Comparison of ENCODE assay signal across 12 mouse cellular contexts in the genomic region with DNA sequence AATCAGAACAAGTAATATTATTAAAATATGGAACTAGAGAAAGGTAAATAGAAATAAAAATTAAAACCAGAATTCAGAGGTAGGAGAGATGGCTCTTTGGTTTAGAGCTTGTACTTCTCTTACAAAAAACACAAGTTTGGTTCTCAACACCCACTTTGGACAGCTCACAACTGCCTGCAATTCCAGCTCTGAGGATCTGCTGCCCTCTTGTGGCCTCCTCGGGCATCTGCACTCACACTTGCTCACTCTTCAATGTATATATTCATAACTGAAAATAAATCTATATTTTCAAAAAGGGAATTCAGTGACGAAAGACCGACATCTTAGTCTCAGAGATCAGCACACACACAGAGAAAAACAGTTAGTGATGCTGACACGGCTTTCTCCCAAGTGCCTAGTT.
A peak's percentile ranks its signal among the peaks of the same experiment; 100 is the strongest.
DNase-seq lines count a peak whose midpoint lies in the region; ATAC-seq and TF ChIP-seq lines count a peak whose summit lies in the region.
"Had no signal": no experiment of that assay in that cellular context is flagged by ENCODE, and none has a peak within 500 bp of the region (broad histone marks: within the 10 kb centered on the region; RNA-seq: fewer than 3 reads in every experiment).

No protein-coding gene starts in this region.

- no peaks in the 10 kb centered on the region for H3K9me3 ChIP-seq in forebrain, embryonic 11.5 days (ENCODE audit: control insufficient read depth, low read length)
- no peaks in the 10 kb centered on the region for H3K9me3 ChIP-seq in forebrain, embryonic 14.5 days (replicated peaks; ENCODE audit: control insufficient read depth, low read length)
- no peaks in the 10 kb centered on the region for H3K9me3 ChIP-seq in stomach, postnatal 0 days (ENCODE audit: control insufficient read depth, low read length)
- H3K9me3 ChIP-seq in forebrain, embryonic 15.5 days: no peaks in the 10 kb centered on the region
- H3K9me3 ChIP-seq: forebrain, embryonic 13.5 days; neural tube, embryonic 15.5 days had no signal

- WGBS in forebrain, embryonic 11.5 days: 68% methylated on average over 4 of the region's 4 CpGs
- 76% methylated on average over 4 of the region's 4 CpGs for WGBS in forebrain, embryonic 14.5 days
- WGBS in spleen, adult 2 months: 71% methylated on average over 4 of the region's 4 CpGs
- 72% methylated on average over 4 of the region's 4 CpGs for WGBS in stomach, postnatal 0 days
- 72% methylated on average over 4 of the region's 4 CpGs for WGBS in forebrain, embryonic 15.5 days

- no peaks in the 10 kb centered on the region for H3K27me3 ChIP-seq in forebrain, embryonic 11.5 days (ENCODE audit: control insufficient read depth, insufficient read depth, low read length)
- H3K27me3 ChIP-seq in forebrain, embryonic 14.5 days (replicated peaks; ENCODE audit: control insufficient read depth, insufficient read depth, low read length): no peaks in the 10 kb centered on the region
- H3K27me3 ChIP-seq in spleen, adult 2 months (ENCODE audit: control insufficient read depth, insufficient read depth, low read length): no peaks in the 10 kb centered on the region
- no peaks in the 10 kb centered on the region for H3K27me3 ChIP-seq in stomach, postnatal 0 days (ENCODE audit: control insufficient read depth, insufficient read depth, low read length)
- no peaks in the 10 kb centered on the region for H3K27me3 ChIP-seq in forebrain, embryonic 15.5 days
- H3K27me3 ChIP-seq: forebrain, embryonic 13.5 days; neural tube, embryonic 15.5 days had no signal

- no peak overlapping the region for H3K27ac ChIP-seq in forebrain, embryonic 11.5 days (ENCODE audit: low read depth, low read length)
- no peak overlapping the region for H3K27ac ChIP-seq in forebrain, embryonic 14.5 days (ENCODE audit: low read depth, low read length)
- H3K27ac ChIP-seq in spleen, adult 2 months (ENCODE audit: insufficient read depth, low read length): no peak overlapping the region
- no peak overlapping the region for H3K27ac ChIP-seq in stomach, postnatal 0 days (replicated peaks)
- H3K27ac ChIP-seq in forebrain, embryonic 15.5 days (replicated peaks): no peak overlapping the region
- H3K27ac ChIP-seq: forebrain, embryonic 13.5 days; neural tube, embryonic 15.5 days had no signal

- H3K36me3 ChIP-seq in forebrain, embryonic 11.5 days (ENCODE audit: control insufficient read depth, insufficient read depth, low read length): no peaks in the 10 kb centered on the region
- H3K36me3 ChIP-seq in forebrain, embryonic 14.5 days (ENCODE audit: control insufficient read depth, insufficient read depth, low read length): no peaks in the 10 kb centered on the region
- no peaks in the 10 kb centered on the region for H3K36me3 ChIP-seq in spleen, adult 2 months (ENCODE audit: control insufficient read depth, insufficient read depth, low read length)
- no peaks in the 10 kb centered on the region for H3K36me3 ChIP-seq in stomach, postnatal 0 days (ENCODE audit: control insufficient read depth, insufficient read depth, low read length)
- no peaks in the 10 kb centered on the region for H3K36me3 ChIP-seq in forebrain, embryonic 15.5 days
- H3K36me3 ChIP-seq: G1E; neural tube, embryonic 15.5 days had no signal

- DNase-seq in forebrain, embryonic 11.5 days (ENCODE audit: low spot score): peak; percentile 51
- DNase-seq in forebrain, embryonic 14.5 days (ENCODE audit: low spot score): no peak
- DNase-seq in spleen, adult 2 months (ENCODE audit: low read depth in 1 of 2, low spot score in 2 of 2): no peak
- no peak for DNase-seq in spleen, adult 12 weeks (ENCODE audit: low spot score)
- peak; percentile 22 for DNase-seq in embryo, embryonic 10.5 days (ENCODE audit: low spot score)
- no peak for DNase-seq in stomach, postnatal 0 days (ENCODE audit: low spot score)
- DNase-seq in gastrocnemius, postnatal 10 days: no peak
- DNase-seq: cerebellum, adult 9-11 months had no signal

- TF ChIP-seq EP300 in stomach, postnatal 0 days (optimal IDR thresholded peaks at IDR 0.05): no peak

- H3K9ac ChIP-seq in forebrain, embryonic 11.5 days (ENCODE audit: low read length): no peak overlapping the region
- H3K9ac ChIP-seq in forebrain, embryonic 14.5 days (ENCODE audit: low read length): no peak overlapping the region
- H3K9ac ChIP-seq in stomach, postnatal 0 days (ENCODE audit: low read length): no peak overlapping the region
- no peak overlapping the region for H3K9ac ChIP-seq in forebrain, embryonic 15.5 days (replicated peaks)
- H3K9ac ChIP-seq: forebrain, embryonic 13.5 days; neural tube, embryonic 15.5 days had no signal

- no peak overlapping the region for H3K4me3 ChIP-seq in forebrain, embryonic 11.5 days (ENCODE audit: low read depth, low read length)
- no peak overlapping the region for H3K4me3 ChIP-seq in forebrain, embryonic 14.5 days (ENCODE audit: low read depth, low read length)
- no peak overlapping the region for H3K4me3 ChIP-seq in spleen, adult 2 months (ENCODE audit: extremely low read depth, insufficient read depth, insufficient read length)
- no peak overlapping the region for H3K4me3 ChIP-seq in stomach, postnatal 0 days (ENCODE audit: low read depth, low read length)
- H3K4me3 ChIP-seq in forebrain, embryonic 15.5 days: no peak overlapping the region
- H3K4me3 ChIP-seq: forebrain, embryonic 13.5 days; neural tube, embryonic 15.5 days had no signal

- H3K4me1 ChIP-seq in forebrain, embryonic 11.5 days (replicated peaks; ENCODE audit: control insufficient read depth, insufficient read depth, low read length): no peaks in the 10 kb centered on the region
- no peaks in the 10 kb centered on the region for H3K4me1 ChIP-seq in forebrain, embryonic 14.5 days (ENCODE audit: control insufficient read depth, insufficient read depth, low read length)
- no peaks in the 10 kb centered on the region for H3K4me1 ChIP-seq in spleen, adult 2 months (ENCODE audit: control insufficient read depth, insufficient read depth, insufficient read length)
- no peaks in the 10 kb centered on the region for H3K4me1 ChIP-seq in stomach, postnatal 0 days (replicated peaks; ENCODE audit: control insufficient read depth, insufficient read depth)
- no peaks in the 10 kb centered on the region for H3K4me1 ChIP-seq in forebrain, embryonic 15.5 days
- H3K4me1 ChIP-seq: forebrain, embryonic 13.5 days; neural tube, embryonic 15.5 days had no signal

- no peak for TF ChIP-seq POLR2A in spleen, adult 2 months (IDR thresholded peaks at IDR 0.05; ENCODE audit: low read depth, low read length)

- no peak overlapping the region for H3K4me2 ChIP-seq in forebrain, embryonic 11.5 days (ENCODE audit: low read depth, low read length, severe bottlenecking)
- no peak overlapping the region for H3K4me2 ChIP-seq in forebrain, embryonic 14.5 days (ENCODE audit: low read length)
- no peak overlapping the region for H3K4me2 ChIP-seq in stomach, postnatal 0 days (replicated peaks; ENCODE audit: low read depth)
- H3K4me2 ChIP-seq in forebrain, embryonic 15.5 days (replicated peaks): no peak overlapping the region
- H3K4me2 ChIP-seq: forebrain, embryonic 13.5 days; neural tube, embryonic 15.5 days had no signal

- peak; percentile 13; the same call in 1 of the 2 replicates for TF ChIP-seq CTCF in spleen, adult 2 months (IDR thresholded peaks at IDR 0.05; ENCODE audit: extremely low read depth, insufficient read depth, insufficient read length, insufficient replicate concordance)
- TF ChIP-seq CTCF in stomach, postnatal 0 days (IDR thresholded peaks at IDR 0.05; ENCODE audit: low read depth): peak; percentile 63

- ATAC-seq in forebrain, embryonic 11.5 days (replicated peaks; ENCODE audit: low FRiP score): no peak
- ATAC-seq in forebrain, embryonic 14.5 days: no peak
- no peak for ATAC-seq in stomach, postnatal 0 days (ENCODE audit: low FRiP score, low TSS enrichment)
- ATAC-seq in forebrain, embryonic 15.5 days (replicated peaks): no peak
- ATAC-seq: forebrain, embryonic 13.5 days had no signal

Comparison
In these comparisons a context has a peak if more than half of its experiments do, and no peak if none do; other contexts are left out.
1. DNase-seq: peak in forebrain, embryonic 11.5 days (single experiment) and embryo, embryonic 10.5 days (single experiment); none in forebrain, embryonic 14.5 days (single experiment), spleen, adult 2 months (0 of 2), spleen, adult 12 weeks (single experiment), stomach, postnatal 0 days (single experiment) and gastrocnemius, postnatal 10 days (single experiment).